Mouse (Mus musculus): ENCODE results near the gene Nadk.

Gene Nadk

DNA sequence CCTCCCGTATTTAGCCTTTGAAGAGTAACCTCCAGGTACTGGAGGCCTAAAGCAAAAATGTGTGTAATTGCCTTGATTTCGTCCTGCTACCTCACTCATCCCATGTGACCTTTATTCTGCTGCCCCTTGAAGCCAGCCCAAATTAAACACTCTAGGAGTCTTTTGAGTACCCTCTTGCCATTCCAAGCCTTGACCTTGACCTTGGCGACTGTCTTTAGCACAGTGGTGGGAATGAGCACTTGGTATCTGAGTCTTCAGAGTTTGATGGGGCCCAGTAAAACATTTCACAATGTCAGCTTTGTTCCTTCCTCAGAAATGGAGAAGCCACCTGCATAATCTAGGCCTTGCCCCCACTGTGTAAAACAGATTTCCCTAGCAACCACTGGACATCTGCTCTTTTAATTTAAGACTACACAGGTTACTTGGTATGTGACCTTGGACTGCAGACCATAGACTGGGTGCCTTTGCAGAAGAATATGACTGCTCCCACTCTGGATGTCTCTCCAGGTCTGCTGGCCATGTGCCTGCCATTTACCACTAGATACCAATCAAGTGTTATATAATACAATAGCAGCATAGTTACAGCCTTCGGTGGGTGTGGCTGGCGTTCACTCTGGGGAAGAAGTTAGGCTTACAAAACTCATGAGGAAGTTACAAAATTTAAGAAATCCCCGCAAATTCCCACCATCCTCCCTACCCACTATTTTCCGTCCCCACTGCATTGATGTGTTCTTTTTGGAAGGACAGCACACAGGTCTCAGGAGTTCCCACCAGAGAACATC lies at the start of gene Nadk:
Gene Nadk, plus strand, starts transcription at position 718 of the 782 bp plus-strand sequence.
- peak; percentile 26 to 30 for DNase-seq (ENCODE audit: low spot score in 2 of 2)

GRCm38 (mm10) chr4:155514810-155515209 lies 47.4 kb upstream of the Nadk start:
- DNase-seq (ENCODE audit: low spot score in 2 of 2): no peak

GRCm38 (mm10) chr4:155517948-155518517 lies 44.1 kb upstream of the Nadk start:
- DNase-seq (ENCODE audit: low spot score in 2 of 2): no peak

DNA sequence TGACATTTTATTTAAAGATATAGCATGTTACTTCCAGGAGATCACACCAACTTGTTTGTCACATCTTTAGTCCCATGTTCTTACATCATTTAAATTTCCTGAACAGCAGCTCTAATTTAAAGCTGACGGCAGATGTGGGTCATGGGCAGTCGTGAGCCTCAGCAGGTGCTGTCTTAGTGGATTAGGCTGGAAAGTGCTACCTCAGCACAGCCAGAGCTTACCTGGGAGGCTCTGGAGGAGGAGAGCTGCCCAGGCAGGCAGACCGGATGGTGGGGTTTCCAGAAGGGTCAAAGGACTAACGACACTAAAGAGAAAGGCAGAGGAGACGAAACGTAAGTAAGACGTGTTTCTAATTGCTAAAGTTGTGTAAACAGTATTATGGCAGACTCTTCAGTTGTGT lies 39.9 kb upstream of the Nadk start:
- DNase-seq (ENCODE audit: low spot score in 2 of 2): no peak

GRCm38 (mm10) chr4:155525751-155526150 lies 36.4 kb upstream of the Nadk start:
- DNase-seq (ENCODE audit: low spot score in 2 of 2): no peak

DNA sequence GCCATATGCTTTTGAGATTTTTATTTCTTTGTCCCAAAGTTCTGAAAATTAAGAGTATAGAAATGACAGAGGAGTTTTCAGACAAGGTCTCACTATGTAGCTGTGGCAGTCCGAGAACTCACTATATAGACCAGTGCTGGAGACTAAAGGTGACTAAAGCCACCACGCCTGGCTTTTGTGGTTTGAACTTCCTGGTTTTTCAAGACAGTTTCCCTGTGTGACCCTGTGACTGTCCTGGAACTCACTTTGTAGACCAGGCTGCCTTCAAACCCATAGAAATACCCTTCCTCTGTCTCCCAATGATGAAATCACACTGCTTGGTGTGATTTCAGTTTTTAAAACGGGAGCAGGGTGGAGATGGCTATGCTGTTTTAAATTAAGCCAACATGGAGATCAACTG lies 32.9 kb upstream of the Nadk start:
- DNase-seq (ENCODE audit: low spot score in 2 of 2): no peak

DNA sequence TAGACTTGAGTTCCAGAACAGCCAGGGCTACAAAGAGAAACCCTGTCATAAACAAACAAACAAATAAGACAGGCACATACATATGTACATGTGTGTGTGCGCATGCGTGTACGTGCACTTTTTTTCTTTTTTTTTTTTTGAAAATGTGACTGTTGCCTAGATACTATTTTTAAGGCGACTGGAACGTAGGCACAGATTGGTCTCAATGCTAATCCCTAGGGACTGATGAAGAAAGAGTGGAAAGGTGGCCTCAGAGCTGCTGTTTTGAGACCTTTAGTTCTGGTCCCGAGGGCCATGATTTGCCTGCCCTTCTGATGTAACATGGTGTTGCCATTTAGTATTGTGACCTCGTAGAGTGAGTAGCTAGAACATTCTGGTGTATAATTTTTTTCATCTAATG lies 12.2 kb upstream of the Nadk start:
- DNase-seq (ENCODE audit: low spot score in 2 of 2): no peak

DNA sequence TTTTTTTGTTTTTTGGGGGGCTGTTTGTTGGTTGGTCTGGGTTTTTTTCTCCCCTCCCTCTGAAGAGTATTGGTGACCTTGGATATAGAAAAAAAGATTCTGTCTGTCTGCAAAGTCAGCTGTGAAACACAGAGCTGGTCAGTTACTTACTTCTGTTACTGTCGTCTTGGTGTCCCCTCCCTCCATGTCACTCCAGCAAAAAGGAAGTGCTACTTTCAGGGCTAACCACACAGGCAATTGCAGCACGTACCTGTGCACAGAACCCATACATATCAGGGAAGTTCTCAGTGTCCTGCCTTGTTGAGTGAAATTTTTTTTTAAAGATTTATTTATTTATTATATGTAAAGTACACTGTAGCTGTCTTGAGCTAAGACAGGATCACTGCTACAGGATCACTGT lies 11.7 kb upstream of the Nadk start:
- peak in 1 of 2 experiments; percentile 3 for DNase-seq (ENCODE audit: low spot score in 2 of 2)

DNA sequence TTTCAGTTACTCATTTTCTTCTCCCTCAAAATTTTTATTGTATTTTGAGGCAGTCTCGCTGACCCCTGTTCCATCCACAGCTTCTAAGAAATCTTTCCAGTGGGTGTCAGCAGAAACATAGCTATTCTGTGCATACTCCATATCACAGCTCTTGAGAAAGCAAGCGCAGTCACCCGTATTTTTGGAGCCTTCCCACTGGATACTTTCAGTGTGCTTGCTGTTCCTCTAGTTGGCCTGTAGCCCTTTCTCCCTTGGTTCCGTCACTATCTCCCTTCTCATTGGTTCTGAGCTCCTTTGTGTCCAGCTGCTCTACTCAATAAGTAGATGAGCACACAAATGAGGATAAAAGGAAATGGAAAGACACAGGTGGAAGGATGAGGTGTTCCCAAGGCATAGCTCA lies 11.1 kb upstream of the Nadk start:
- no peak for DNase-seq (ENCODE audit: low spot score in 2 of 2)

- DNase-seq (ENCODE audit: low spot score in 2 of 2): no peak
Measured at GRCm38 (mm10) chr4:155552917-155553532, 9.2 kb upstream of the Nadk start.

DNA sequence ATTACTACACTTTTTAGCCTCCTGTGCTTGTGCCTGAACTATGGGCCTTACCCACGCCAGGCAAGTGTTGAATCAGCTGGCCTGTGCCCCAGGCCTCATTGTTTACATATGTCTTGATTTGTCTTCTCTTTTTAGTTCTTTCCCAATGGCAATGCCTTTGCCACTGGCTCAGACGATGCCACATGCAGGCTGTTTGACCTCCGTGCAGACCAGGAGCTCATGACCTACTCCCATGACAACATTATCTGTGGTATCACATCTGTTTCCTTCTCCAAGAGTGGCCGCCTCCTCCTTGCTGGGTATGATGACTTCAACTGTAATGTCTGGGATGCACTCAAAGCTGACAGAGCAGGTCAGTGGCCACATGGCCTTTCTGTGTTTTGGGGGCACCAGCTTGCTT lies 7.3 kb upstream of the Nadk start:
- no peak for DNase-seq (ENCODE audit: low spot score in 2 of 2)

DNA sequence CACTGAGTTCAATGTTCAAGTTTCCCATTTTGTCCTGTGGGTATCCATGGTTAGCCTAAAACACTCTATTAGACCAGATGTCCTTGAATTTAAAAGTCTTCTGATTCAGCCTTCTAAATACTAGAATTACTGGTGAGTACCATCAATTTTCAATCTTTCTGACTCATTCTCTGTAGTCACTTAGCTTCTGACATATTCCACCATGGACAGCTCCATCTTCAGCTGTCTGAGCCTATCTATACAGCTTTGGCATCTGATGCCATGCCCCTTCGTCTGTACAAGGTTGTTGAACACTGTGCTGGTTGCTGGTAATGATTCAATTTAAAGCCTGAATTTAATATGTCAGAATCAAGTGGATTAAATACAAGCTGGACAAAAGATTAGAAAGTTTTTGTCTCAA lies 6.7 kb upstream of the Nadk start:
- DNase-seq (ENCODE audit: low spot score in 2 of 2): no peak

GRCm38 (mm10) chr4:155559454-155559853 lies 2.7 kb upstream of the Nadk start:
- peak in 1 of 2 experiments; percentile 13 for DNase-seq (ENCODE audit: low spot score in 2 of 2)

DNA sequence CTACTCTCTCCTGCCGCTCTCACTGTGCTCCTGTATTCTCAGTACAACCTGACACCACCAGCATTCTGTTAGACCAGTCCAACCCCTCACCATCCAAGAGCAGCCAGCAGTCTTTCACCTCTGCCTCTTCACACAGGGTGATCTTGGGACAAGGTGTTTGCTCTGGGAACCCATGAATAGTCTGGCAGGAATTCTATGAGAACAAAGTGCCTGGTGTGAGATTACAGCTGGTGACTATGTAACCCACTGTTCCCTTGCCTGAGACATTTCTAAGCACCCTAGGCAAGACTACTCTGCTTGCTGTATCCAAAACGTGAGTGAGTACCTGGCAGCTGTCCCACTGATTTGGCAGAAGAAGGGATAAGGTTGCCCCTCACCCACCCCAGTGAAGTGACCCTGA lies 1.2 kb upstream of the Nadk start:
- no peak for DNase-seq (ENCODE audit: low spot score in 2 of 2)

DNA sequence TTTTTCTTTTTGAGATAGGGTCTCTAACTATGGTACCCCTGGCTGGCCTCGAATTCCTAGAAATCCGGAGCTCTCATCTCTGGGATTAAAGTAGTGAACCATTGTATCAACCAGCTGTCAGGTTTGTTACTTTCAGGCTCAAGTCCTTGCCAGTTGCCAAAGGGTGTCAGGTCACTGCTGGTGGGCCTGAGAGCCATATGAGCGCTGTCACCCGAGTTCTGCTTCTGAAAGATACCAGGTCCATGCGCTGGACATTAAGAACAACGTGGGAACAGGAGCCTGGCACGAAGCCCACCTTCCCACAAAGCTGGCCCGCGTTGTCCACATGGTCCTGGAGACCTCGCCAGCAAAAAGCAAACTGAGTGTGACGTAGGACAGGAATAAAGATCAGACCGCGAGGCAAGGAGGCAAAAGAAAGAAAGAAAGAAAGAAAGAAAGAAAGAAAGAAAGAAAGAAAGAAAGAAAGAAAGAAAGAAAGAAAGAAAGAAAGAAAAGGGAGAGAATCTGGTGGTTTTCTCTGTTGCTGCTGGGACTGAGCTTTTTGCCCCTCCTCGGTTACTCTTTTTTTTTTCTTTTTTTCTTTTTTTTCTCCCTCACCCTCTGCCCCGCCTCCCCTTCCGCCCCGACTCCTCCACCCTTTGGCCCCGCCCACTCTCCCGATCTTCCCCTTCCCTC lies 684 bp downstream of the Nadk start:
- DNase-seq (ENCODE audit: low spot score in 2 of 2): peak in 1 of 2 experiments; percentile 18

GRCm38 (mm10) chr4:155563400-155564231 lies 1.4 kb downstream of the Nadk start:
- DNase-seq (ENCODE audit: low spot score in 2 of 2): peak; percentile 97 to 98

GRCm38 (mm10) chr4:155564315-155565069 lies 2.3 kb downstream of the Nadk start:
- DNase-seq (ENCODE audit: low spot score in 2 of 2): no peak

DNA sequence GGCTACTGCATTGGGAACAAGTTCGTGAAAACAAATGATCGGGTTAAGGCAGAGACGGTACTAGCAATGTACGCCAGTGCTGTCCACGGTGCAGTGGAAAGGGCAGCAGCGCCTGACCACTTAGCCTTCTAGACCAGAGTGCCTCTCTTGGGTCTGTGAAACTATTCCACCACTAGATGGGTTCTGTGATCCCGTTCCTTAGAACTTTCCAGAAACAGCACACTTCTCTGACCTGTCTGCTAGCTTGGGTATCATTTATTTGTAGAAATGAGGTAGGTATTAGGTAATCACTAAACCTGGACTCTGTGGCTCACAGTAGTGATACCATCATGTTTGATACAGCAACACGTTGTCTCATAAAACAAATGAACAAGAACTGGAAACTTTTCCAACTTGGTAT lies 4.4 kb downstream of the Nadk start:
- no peak for DNase-seq (ENCODE audit: low spot score in 2 of 2)

DNA sequence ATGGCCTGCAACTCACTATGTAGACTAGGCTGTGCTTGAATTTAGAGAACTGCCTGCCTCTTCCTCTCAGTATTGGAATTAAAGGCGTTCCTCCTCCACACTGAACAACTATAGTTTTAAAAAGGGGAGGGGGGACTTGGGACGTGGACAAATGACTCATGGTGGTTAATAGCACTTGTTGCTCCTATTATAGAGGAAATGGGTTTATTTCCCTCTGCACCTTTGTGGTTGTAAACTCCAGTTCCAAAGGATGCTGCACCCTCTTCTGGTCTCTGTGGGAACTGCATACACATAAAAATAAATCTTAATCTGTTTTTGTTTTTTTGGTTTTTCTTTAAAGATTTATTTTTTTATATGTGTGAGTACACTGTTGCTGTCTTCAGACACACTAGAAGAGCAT lies 6.0 kb downstream of the Nadk start:
- DNase-seq (ENCODE audit: low spot score in 2 of 2): peak; percentile 34 to 45

DNA sequence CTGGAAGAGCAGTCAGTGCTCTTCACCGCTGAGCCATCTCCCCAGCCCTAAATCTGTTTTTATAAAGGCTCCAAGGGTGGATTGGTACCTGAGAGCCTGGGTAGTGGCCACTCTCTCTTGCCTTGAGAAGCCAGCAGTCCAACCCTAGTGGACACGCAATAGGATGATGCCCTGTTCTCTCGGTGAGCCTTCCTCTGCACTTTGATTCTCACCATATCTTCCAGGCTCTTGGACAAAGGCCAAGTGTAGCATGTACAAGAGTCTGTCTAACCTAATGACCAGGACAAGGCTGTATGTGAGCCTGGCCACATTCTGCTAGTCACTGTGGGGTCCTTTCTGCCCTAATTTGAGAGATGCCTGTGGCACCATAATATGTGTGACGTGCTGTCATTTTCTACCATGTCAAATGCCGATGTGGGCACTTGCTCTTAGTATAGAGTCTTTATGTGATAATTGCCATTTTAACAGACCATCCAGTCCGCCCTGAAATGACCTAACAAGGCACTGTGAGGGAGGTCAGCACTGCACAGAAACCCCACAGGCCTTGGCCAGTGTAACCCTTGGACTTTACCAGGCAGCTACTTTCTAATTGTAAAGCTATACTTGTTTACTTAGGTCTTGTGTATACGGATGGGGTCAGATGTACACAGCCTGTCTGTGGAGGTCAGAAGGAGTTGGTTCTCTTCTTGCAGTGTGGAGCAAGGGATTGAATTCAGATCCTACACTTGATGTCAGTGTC lies 6.6 kb downstream of the Nadk start:
- no peak for DNase-seq (ENCODE audit: low spot score in 2 of 2)
